Mouse (Mus musculus): ENCODE results near the gene Gpr152.

Gene Gpr152

DNA sequence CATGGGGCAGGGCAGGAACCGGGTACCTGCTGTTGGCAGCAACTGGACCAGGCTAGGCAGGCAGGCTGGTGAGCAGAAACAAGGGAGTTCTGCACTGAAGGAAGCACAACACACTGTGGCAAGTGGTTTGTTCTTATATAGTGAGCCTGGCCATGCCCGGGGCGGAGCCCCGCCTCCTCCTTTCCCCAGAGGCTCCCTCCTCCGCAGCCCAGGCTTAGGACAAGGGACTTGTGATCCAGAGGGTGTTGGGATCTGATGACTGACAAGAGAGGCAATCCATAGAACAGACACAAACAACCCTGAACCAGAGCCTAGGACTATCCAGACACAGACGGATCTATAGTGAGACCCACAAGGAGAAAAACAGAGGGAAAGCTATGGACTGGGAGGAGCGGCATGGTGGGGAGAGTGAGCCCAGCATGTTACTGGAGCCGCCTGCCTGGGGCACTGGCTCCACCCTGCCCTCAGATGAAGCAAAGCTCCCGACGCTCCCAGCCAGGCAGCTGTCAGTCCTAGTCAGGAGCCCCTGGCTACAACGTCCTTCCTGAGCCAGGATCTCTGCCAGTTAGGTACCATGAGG is 35.9 kb downstream of the Gpr152 start, which contains the start of gene Carns1:
Gene Carns1 (minus strand): TSS at position 112 of the 580 bp plus-strand sequence.
- peak in 1 of 2 experiments; percentile 39 for DNase-seq

GRCm38 (mm10) chr19:4180411-4180810 is 40.8 kb downstream of the Gpr152 start:
- no peak for DNase-seq

DNA sequence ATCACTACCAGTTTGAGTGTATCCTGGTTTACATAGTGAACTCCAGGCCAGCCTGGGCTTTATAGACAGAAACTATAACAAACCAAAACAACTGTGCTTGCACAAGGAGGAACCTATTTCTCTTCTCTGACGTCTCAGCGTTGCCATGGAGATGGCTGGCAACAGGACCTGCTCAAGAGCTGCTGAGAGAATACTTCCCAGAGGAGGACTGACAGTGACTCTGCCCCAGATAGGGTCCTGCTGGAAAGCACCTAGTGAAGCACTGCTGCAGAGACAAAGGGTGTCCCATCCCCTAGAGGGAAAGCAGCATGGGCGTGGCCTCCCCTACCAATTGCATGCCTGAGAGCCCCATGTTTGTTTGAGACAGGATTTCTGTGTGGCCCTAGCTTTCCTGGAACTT is 42.3 kb downstream of the Gpr152 start:
- no peak for DNase-seq

- no peak for DNase-seq
These were observed 44.1 kb downstream of the Gpr152 start for GRCm38 (mm10) chr19:4183689-4184088.

DNA sequence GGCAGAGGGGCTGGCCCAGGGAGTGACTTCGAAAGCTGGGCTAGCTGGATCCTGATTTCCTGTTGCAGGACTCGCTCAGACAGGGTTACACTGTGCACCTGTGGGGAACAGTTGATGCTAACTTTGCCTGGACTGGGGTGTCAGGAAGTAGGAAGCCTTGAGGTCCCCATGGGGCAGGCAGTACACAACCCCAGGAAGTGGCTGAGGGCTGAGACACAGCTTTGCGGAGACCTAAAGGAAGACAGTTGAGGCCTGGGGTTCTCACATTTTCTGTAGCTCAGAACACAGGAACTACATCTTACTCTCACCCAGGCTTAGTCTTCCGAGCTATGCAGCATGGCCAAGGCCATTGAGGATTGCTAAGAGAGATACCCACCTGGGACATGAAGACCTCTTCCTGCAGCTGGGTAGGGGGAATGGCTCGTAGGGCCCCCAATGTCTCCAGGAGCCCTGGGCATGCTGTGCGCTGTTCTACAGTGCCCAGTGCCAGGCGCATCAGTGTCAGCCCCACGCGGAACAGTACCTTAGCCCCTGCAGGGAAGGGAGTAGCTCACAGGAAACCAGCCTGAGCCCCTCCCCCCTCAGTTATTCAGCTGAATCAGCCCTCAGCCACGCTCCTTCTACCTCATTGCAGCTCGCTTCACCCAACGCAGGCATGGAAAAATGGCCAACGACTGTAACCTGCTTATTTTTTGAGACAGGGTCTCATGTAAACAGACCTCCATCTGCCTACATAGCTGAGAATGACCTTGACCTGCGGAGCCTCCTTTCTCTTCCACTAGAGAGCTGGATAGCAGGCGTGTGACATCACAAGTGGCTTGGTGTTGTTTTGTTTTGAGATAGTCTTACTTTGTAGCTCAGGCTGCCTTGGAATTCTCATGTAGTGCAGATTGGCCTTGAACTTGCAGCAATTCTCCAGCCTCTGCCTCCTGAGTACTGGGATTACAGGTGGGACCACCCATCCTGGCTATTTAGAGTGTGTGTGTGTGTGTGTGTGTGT is 45.7 kb downstream of the Gpr152 start:
- no peak for DNase-seq

DNA sequence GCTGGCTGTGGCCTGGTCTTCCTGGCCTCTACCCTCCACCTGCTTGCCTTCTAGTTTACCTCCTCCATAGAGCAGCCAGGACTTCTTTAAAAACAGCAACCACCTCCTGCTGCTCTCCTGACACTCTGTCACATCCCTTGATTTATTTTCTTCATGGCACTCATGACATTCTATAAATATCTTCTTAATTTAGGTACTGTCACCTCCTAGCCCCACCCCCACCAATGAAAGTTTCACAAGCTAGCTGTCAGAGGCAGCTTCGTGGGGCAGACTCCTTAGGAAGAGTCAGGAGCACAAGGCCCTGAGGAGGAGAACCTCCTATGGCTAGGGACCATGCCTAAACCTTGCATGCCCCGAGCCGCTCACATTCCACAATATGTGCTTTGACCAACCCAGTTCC is 47.7 kb downstream of the Gpr152 start:
- no peak for DNase-seq

GRCm38 (mm10) chr19:4189051-4189620 is 49.5 kb downstream of the Gpr152 start:
- no peak for DNase-seq

DNA sequence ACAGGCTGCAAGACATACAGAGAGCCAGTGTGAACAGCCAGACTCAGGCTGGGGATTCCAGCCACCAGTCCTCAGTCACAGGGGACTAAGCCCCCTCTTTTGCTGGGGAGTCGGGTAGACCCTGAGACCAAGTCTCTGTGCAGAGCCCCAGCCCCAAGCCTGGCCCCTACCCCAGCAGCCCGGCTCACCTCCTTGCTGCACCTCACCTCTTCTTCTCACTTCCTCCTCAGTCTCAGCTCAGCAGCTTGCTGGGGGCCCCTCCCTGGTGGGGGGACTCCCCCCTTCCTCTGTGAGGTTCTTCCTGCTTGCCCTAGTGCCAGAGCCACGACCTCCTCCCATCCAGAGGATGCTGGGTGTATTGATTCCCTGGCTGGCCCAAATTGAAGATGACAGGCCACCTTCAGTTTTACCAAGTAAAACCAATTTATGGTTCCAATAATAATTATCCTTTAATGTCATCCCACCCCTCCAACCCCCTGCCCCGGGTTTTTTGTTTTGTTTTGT is 51.3 kb downstream of the Gpr152 start, which contains the start of gene Tbc1d10c:
Gene Tbc1d10c (minus strand): TSS at position 454 of the 504 bp plus-strand sequence.
- DNase-seq: no peak

DNA sequence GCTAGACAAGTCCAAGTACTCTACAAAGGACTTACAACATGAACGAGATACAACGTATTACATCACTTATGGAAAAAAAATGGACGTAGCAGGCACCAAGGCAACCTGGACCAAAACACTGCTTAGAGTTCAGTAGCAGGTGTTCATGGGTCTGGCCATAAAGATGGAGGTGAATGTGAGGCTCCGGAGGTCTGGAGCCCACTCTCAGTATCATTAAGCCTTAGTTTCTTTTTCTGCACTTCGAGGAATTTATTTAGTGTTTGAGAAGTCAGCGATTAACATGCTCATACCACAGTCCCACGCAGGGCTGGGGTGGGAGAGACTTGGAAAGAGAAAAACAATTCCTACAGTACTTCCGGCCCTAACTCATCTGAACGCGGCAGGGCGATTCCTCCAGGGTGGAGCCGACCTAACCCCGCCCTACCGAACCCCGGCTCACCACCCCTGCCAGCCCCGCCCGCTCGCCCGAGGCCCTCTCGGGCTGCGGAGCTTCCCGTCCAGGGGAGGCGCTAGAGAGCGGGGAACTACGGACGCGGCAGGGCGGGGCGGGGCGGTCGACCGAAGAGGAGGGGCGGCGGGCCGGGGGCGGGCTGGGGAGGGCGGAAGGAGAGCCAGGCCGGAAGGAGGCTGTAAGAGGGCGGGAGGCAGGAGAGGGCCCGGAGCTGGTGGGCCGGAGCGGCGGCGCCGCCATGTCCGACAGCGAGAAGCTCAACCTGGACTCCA is 52.1 kb downstream of the Gpr152 start, which contains the start of gene Ppp1ca:
Gene Ppp1ca (plus strand): TSS at position 538 of the 723 bp plus-strand sequence.
- DNase-seq: peak; percentile 96 to 99

- no peak for DNase-seq
These were observed 52.8 kb downstream of the Gpr152 start for GRCm38 (mm10) chr19:4192251-4192985.

DNA sequence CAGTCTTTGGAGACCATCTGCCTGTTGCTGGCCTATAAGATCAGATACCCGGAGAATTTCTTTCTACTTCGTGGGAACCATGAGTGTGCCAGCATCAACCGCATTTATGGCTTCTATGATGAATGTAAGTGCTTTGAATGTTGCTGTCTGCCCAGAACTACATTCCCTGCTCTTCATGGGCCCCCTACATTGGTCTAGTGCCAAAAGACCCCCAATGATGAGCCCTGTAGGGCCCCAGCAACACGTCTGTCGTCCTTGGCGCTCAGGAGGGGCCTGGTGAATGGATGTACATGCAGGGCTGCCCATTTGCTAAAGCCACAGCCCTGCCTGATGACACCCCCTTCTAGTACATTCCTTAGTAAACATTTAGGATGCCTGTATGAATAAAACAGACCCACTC is 53.5 kb downstream of the Gpr152 start:
- no peak for DNase-seq

DNA sequence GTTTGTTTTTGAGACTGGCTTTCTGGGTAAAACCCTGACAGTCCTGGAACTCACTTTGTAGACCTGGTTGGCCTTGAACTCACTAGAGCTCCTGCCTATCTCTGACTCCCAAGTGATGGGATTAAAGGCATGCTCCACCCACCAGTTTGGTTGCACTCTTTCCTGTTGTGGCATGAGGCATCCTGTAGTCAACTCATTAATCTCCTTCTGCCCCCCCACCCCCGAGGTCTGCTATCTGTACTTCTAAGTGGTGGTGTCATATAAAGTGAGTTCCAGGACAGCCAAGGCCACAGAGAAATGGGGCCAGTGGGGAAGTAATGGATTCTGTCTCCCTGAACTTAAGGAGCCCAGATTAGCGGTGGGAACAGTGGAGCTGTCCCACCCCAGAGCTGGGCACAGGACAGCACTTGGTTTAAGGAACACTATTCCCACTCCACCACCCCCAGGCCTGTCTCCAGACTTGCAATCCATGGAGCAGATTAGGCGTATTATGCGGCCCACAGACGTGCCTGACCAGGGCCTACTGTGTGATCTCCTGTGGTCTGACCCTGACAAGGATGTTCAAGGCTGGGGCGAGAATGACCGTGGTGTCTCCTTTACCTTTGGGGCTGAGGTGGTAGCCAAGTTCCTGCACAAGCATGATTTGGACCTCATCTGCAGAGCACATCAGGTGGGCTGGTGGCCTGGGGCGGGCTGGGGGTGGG is 54.6 kb downstream of the Gpr152 start:
- peak in 1 of 2 experiments; percentile 29 for DNase-seq

GRCm38 (mm10) chr19:4194776-4195650 is 55.4 kb downstream of the Gpr152 start:
- peak; percentile 91 to 93 for DNase-seq

Measured in cerebellum, postnatal 25 days (tissue).